8 mouse cellular contexts compared by ENCODE assay signal in the genomic region with DNA sequence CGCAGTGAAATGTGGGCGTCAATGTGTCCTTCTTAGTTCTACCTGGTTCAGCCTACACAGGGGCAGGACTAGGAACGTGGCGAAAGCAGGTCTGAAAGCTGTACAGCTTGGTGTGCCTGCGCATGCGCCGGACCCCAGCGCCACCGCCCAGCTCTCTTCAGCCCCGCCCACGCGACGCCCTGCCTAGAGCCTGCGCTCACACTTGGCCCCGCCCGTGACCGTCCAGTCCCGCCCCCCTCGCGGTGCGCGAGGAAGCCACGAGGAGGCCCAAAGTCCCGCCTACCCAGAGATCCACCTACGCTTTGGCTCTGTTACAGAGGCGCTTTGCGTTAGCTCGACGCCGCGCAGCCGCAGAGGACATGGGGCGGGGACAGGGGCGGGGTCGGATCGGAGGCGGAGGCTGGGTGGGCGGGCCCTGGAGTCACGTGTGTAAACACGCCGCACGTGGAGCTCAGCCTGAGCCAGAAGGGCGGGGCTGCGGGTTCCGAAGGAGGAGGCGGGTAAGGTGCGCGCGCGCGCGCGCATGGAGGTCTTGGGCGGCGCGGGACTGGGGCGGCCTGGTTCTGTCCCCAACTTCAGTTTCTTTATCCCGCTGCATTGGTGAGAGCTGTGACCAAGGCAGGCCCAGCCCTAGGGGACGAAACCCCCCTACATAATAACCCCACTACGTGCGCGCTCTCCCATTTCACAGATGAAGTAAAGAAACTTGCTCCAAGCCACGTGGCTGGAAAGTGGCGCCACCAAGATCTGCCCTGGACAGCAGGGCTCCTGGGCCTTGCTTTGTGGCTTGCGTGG. TPM values are rescaled to one million over a fixed set of nuclear protein-coding genes. Genes with fewer than 3 reads are reported as not detected.
A peak's percentile ranks its signal among the peaks of the same experiment; 100 is the strongest.
DNase-seq lines count a peak whose midpoint lies in the region; ATAC-seq lines count a peak whose summit lies in the region.

No protein-coding gene starts in this region.

- H3K27me3 ChIP-seq in hindbrain, embryonic 11.5 days (ENCODE audit: control insufficient read depth, insufficient read depth, low read length): peaks cover 4% of the 10 kb centered on the region; the same call in 1 of the 2 replicates

- peak overlapping the region; percentile 35 for H3K4me3 ChIP-seq in hindbrain, embryonic 11.5 days (ENCODE audit: low read depth, low read length)

- peak overlapping the region; percentile 67 for H3K4me2 ChIP-seq in hindbrain, embryonic 11.5 days (replicated peaks; ENCODE audit: low read depth, low read length)

- peak; percentile 97 for ATAC-seq in hindbrain, embryonic 11.5 days (ENCODE audit: low FRiP score)

- H3K4me1 ChIP-seq in hindbrain, embryonic 11.5 days (replicated peaks; ENCODE audit: control insufficient read depth, insufficient read depth, low read length): peaks cover 6% of the 10 kb centered on the region; the same call in 1 of the 2 replicates

- H3K9me3 ChIP-seq in hindbrain, embryonic 11.5 days (ENCODE audit: control insufficient read depth, low read length): no peaks in the 10 kb centered on the region

- no peak overlapping the region for H3K27ac ChIP-seq in hindbrain, embryonic 11.5 days (ENCODE audit: low read depth, low read length)

- under 1% methylated on average over 51 of the region's 65 CpGs for WGBS in hindbrain, embryonic 11.5 days

- DNase-seq in Muller cell, postnatal 12 days (ENCODE audit: inconsistent ontology term): peak; percentile 100
- peak; percentile 100 for DNase-seq in cerebellum, adult 9-11 months
- peak; percentile 99 for DNase-seq in frontal cortex, adult 2 months (ENCODE audit: extremely low spot score in 1 of 2, low spot score in 1 of 2)
- peak; percentile 99 for DNase-seq in hindbrain, embryonic 11.5 days (ENCODE audit: low spot score)
- DNase-seq in layer of hippocampus, postnatal 10 days (ENCODE audit: low spot score in 2 of 2): peak; percentile 99
- DNase-seq in lung, postnatal 10 days: peak; percentile 100
- DNase-seq in ovary, postnatal 36 days (ENCODE audit: low spot score): peak; percentile 100
- DNase-seq in thymus, postnatal 25 days: peak; percentile 100

- no peaks in the 10 kb centered on the region for H3K36me3 ChIP-seq in hindbrain, embryonic 11.5 days (ENCODE audit: control insufficient read depth, insufficient read depth, low read length)

- peak overlapping the region; percentile 38; the same call in 1 of the 2 replicates for H3K9ac ChIP-seq in hindbrain, embryonic 11.5 days (ENCODE audit: low read depth, low read length)

RNA-seq across cellular contexts. Expression of a gene that starts 22.4 kb away (rescaled TPM):
- 15.8 and 19.0 TPM in 2 replicates for polyA plus RNA-seq in frontal cortex, adult 2 months (2012; rRNA removed)
- polyA plus RNA-seq in hindbrain, embryonic 11.5 days (2014; fragmentation: Nextera tagmentation; extraction: Ambion mirVana): 56.6 and 60.5 TPM in 2 replicates
- total RNA-seq in layer of hippocampus, postnatal 10 days (2021): 10 to 100 TPM in 1 of 2 experiments, 1 to 10 TPM in 1; 9.4 to 11.4 TPM
